Mouse (Mus musculus): Measurements from ENCODE around the gene Gtsf1.

DNA sequence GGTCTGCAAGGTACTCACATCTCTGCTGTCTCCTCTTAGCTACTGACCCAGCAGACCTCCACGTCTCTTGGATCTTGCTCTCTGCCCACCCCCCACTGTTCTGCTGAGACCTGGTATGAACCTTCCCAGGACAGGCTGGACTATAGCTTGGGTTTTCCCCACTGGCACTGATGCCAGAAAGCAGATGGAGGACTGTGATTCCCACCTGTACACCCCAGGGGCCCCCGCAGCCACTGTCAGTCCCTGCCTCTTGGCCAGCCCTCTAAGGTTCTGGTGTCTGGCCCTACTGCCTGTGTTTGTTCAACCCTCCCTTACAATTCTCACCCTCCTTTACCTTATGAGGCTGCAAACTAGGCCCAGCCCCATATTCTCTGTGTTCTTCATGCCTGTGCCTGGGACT, 75.6 kb downstream of the Gtsf1 start:
- TF ChIP-seq POLR2AphosphoS2 (IDR thresholded peaks at IDR 0.05; ENCODE audit: insufficient read length, low read depth), result no peak
- no peak for TF ChIP-seq TCF12 (IDR thresholded peaks at IDR 0.05; ENCODE audit: insufficient read depth, poor library complexity, severe bottlenecking)
- no peak for TF ChIP-seq POLR2A (IDR thresholded peaks at IDR 0.05; ENCODE audit: insufficient read length, low read depth)
- no peak for TF ChIP-seq MYOG (IDR thresholded peaks at IDR 0.05; ENCODE audit: control insufficient read depth in 1 of 3, insufficient read depth in 1 of 3, insufficient read length in 2 of 3, low read depth in 2 of 3)
- no peak for TF ChIP-seq MYOD1 (IDR thresholded peaks at IDR 0.05; ENCODE audit: control insufficient read depth in 1 of 3, insufficient read length in 2 of 3, low read depth in 2 of 3)
- TF ChIP-seq USF1 (IDR thresholded peaks at IDR 0.05; ENCODE audit: low read depth), result no peak
- TF ChIP-seq MAX (IDR thresholded peaks at IDR 0.05; ENCODE audit: low read depth), result no peak
- no peak for TF ChIP-seq SRF (IDR thresholded peaks at IDR 0.05; ENCODE audit: control insufficient read depth, insufficient read length, low read depth)
- no peak for TF ChIP-seq TCF3 (IDR thresholded peaks at IDR 0.05; ENCODE audit: insufficient read length, low read depth)
- TF ChIP-seq CEBPB (IDR thresholded peaks at IDR 0.05; ENCODE audit: insufficient read depth, poor library complexity, severe bottlenecking), result no peak
- TF ChIP-seq E2F4 (IDR thresholded peaks at IDR 0.05; ENCODE audit: insufficient read depth), result no peak
